Mouse (Mus musculus) frontal cortex, adult (tissue): ENCODE data around the gene Gemin2.
"Not testable (repeated sequence)": the region's sequence is repeated elsewhere in the genome, so short reads cannot be mapped to it uniquely, and the experiment has no call there.

ENCODE experiments used
- ATAC-seq: cut with Nextera tagmentation; 2 replicates; pipeline ENCODE4 v1.9.2; 2017; ENCODE audit warnings: mild to moderate bottlenecking, moderate library complexity, mixed read lengths; ENCODE audit not compliant: low TSS enrichment

Gene Gemin2

GRCm38 (mm10) chr12:59013234-59013633 is at the start of gene Gemin2:
TSS of gene Gemin2 (plus strand) at chr12:59013393.
- peak; percentile 77 for ATAC-seq

GRCm38 (mm10) chr12:58964583-58964982 is 48.6 kb upstream of the Gemin2 start:
- peak; percentile 78; the same call in 1 of the 2 replicates for ATAC-seq

GRCm38 (mm10) chr12:58976966-58977365 is 36.2 kb upstream of the Gemin2 start:
- ATAC-seq: no peak

GRCm38 (mm10) chr12:58981178-58981661 is 32.0 kb upstream of the Gemin2 start:
- ATAC-seq: not testable (repeated sequence)

- no peak for ATAC-seq
Observed at GRCm38 (mm10) chr12:58985766-58986165, 27.4 kb upstream of the Gemin2 start.

GRCm38 (mm10) chr12:59010482-59010881 is 2.7 kb upstream of the Gemin2 start:
- ATAC-seq: no peak

GRCm38 (mm10) chr12:59011275-59011843 is 1.8 kb upstream of the Gemin2 start:
- ATAC-seq: no peak; the same call in 1 of the 2 replicates

- ATAC-seq: peak; percentile 91
Observed at GRCm38 (mm10) chr12:59011844-59012709, 1.1 kb upstream of the Gemin2 start, which contains the start of gene Sec23a. TSS of gene Sec23a (minus strand) at chr12:59012017.

GRCm38 (mm10) chr12:59012710-59013091 is 492 bp upstream of the Gemin2 start:
- no peak for ATAC-seq

- no peak for ATAC-seq
Observed at GRCm38 (mm10) chr12:59017970-59018369, 4.8 kb downstream of the Gemin2 start.

GRCm38 (mm10) chr12:59019891-59020290 is 6.7 kb downstream of the Gemin2 start:
- no peak for ATAC-seq

- no peak for ATAC-seq
Observed at GRCm38 (mm10) chr12:59021306-59021705, 8.1 kb downstream of the Gemin2 start.

- ATAC-seq: no peak
Observed at GRCm38 (mm10) chr12:59032101-59032500, 18.9 kb downstream of the Gemin2 start.

- no peak for ATAC-seq
Observed at GRCm38 (mm10) chr12:59039162-59039970, 26.2 kb downstream of the Gemin2 start.

- ATAC-seq: peak; percentile 50
Observed at GRCm38 (mm10) chr12:59039971-59040844, 27.0 kb downstream of the Gemin2 start.

- peak; percentile 34; the same call in 1 of the 2 replicates for ATAC-seq
Observed at GRCm38 (mm10) chr12:59040851-59041250, 27.7 kb downstream of the Gemin2 start.

- no peak for ATAC-seq
Observed at GRCm38 (mm10) chr12:59052470-59052869, 39.3 kb downstream of the Gemin2 start.

- no peak for ATAC-seq
Observed at GRCm38 (mm10) chr12:59053166-59053565, 40.0 kb downstream of the Gemin2 start.

GRCm38 (mm10) chr12:59053976-59054375 is 40.8 kb downstream of the Gemin2 start:
- no peak for ATAC-seq

- ATAC-seq: no peak
Observed at GRCm38 (mm10) chr12:59055196-59055850, 42.1 kb downstream of the Gemin2 start.
